Mouse (Mus musculus): Measurements from ENCODE around the gene Atp11a.

Atp11a gene

GRCm38 (mm10) chr8:12874194-12874791 is 117.5 kb downstream of the Atp11a start:
- DNase-seq = peak; percentile 94

GRCm38 (mm10) chr8:12874971-12875370 is 118.2 kb downstream of the Atp11a start:
- peak; percentile 59 for DNase-seq

DNA sequence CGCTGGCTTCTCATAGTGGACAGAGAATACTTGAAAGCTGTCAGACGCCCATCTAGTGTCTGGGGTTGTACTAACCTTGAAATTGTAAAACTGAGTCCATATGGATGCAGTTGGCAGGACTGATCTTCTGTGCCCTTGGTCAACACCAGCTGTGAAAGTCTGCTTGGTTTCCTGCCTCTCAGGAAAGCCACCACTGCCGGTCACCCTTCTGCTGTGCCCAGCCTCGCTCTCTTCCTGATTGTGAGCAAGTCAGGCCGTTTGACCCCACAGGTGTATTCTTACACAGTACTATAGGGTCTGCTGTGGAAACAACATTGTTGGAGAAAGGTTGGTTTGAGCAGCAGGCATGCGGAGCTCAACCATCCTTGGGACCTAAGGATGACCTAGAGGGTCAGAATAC is 120.3 kb downstream of the Atp11a start:
- no peak for DNase-seq

DNA sequence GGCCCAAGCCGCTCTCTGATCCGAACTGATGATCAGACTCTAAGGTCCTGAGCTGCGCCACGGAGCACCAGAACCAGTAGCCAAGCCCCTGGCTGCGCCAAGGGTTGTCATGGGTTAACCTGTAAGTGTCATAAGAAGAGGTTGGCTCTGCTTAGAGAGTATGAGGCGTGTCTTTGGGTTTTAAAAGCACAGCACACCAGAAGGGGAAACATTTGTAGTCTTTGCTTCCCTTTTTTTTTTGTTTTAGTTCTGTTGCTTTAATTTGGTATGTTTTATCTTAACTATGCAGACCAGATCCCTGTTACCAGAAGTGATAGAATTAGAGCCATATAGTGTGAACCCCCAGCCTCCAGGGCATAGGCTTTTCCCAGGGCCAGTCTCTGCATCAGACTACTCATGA is 123.3 kb downstream of the Atp11a start:
- DNase-seq = no peak

GRCm38 (mm10) chr8:12883051-12884004 is 126.5 kb downstream of the Atp11a start:
- DNase-seq = no peak

GRCm38 (mm10) chr8:12887772-12888435 is 131.1 kb downstream of the Atp11a start:
- no peak for DNase-seq

DNA sequence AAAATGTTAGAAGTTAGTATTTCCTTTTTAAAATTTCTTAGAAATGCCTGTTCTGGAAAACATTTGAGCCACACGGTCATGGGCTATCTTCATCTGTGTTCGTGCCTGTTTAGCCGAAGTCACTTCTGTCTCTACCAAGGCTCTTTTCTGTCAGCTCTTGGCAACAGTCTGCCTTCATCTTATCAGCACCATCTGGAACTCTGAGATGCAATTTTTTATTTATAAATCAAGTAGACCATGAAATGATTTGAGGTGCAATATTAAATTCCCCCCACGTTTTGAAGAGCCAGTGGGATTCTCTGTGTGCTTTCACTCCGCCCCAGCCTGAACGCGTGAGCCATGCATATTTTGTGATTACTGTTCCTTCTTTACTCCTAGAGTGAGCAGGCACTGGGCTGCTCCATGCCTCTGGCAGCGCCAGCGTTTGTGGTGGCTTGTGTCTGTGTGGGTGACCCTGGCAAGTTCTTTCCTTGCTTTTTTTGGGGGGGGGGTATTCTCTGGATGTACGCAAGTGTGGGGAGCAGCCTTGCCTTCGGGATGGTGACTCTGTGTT is 132.3 kb downstream of the Atp11a start:
- DNase-seq = no peak

- no peak for DNase-seq
Observed at GRCm38 (mm10) chr8:12892882-12893446, 136.2 kb downstream of the Atp11a start.

- no peak for DNase-seq
Observed at GRCm38 (mm10) chr8:12893797-12894578, 137.2 kb downstream of the Atp11a start.

DNA sequence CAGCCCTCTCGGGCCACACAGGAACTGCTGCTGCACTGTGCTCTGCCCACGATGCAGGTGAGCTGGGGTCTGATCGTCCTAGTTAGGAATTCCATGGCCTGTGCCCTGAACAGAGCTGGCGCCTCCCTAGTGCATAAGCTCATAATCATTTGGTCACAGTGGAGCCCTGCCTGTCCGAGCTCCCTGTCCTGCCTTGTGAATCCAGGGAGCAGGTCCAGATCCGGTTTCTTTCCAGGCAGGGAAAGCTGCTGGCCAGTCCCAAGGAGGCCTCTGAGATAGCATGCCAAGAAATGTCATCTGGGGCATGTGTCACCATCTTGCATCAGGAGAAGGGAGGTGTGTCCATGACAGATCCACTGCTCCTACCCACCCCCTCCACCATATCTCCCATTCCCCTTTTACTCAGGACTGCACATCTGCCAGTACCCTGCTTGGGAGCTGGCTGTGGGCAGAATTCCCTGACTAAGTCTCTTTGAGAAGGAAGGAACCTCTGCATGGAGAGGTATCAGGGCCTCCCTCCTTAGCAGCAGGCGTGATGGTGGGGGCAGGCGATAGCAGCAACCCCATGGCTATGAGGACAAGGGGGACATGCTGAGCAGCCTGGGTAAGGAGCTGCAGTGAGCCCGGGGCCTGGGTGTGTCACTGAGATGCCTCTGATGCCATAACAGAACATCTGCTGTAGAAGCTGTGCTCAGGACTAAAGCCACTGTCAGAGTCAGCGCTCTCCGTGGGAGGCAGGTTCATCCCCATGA is 138.1 kb downstream of the Atp11a start:
- DNase-seq = no peak

DNA sequence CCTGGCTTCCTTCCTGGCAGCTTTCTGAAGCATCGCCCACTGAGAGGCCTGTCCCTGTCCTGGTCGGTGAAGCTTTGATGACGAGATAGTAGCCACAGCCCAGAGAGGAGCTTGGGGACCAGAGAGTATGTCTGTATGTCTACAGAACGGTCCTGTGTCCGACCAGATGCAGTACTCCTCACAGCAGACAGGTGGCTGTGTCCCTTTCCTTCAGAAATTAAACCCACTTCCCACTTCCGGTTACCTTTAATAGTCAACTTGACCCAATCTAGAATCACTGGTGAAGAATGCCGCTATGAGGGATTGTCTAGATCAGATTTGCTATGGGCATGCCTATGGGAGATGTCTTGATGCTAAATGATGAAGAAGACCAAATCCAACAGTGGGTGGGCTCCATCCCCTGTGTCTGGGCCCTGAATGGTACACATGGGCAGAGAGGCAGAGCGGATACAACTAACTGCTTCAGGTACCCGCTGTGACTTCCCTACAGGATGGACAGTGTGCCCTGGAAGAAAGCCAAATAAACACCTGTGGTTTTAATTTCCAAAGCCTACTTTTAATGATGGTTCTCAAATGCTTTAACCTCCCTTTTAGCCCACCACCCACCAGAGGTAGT is 138.8 kb downstream of the Atp11a start:
- no peak for DNase-seq

- peak; percentile 74 for DNase-seq
Observed at GRCm38 (mm10) chr8:12896494-12897373, 139.9 kb downstream of the Atp11a start.

GRCm38 (mm10) chr8:12897815-12898214 is 141.0 kb downstream of the Atp11a start:
- DNase-seq = peak; percentile 72

- no peak for DNase-seq
Observed at GRCm38 (mm10) chr8:12903790-12904415, 147.1 kb downstream of the Atp11a start.

DNA sequence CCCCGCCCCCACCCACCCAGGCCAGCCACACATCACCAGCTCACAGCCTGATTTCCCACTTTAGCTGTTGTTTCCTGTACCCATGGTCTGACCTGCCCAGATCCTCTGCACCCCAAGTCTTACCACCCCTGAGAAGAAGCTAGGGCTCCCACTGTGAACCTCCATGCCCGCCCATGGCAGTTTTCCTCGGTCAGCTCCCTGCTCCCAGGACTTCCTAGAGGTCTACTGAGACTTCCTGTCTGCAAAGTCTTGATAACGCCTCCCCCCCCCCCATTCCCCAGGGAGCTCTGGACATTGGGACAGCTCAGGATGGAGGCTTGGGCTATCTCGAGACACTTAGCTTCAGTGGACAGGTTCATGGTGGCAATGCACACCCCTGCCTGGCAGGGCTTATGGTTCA is 148.3 kb downstream of the Atp11a start:
- DNase-seq = no peak

- DNase-seq = peak; percentile 66
Observed at GRCm38 (mm10) chr8:12905599-12906321, 148.9 kb downstream of the Atp11a start.

GRCm38 (mm10) chr8:12906597-12906996 is 149.8 kb downstream of the Atp11a start:
- DNase-seq = no peak

DNA sequence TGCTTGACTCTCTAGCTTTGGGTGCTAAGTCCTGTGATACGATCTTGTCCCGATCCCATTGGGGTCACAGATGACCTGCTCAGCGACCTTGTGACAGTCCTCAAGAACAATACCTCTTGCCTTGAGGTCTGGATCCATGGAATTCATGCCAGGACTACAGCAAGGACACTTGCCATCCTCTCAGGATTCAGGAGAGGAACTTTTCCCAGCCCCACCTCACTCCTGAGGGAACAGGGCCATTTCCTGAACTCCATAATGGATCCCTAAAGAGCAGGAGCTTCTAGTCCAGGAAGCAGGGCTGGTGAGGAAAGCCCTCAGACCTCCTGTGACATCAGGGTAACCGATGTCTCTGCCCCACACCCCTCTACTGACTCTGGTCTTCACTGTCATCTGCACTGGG is 150.9 kb downstream of the Atp11a start:
- no peak for DNase-seq

DNA sequence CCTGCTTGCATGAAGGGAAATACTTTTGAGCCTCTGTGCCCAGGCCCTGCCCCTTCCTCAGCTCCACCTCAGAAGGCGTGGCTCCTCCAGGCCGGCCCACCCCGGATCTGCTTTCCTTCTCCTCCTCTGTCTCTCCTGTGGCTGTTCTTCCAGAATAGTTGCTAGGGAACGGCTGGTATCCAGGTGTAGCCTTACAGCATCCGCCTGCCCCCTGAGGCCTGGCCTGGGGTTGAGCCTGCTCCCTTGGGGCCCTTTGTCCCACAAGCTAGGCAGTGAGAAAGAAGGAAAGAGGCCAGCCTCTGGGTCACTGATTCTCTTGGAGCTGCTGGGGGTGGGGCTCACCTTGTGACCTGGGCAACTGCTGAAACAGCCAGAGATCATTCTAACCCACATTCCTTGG is 155.2 kb downstream of the Atp11a start:
- peak; percentile 93 for DNase-seq
